Mouse (Mus musculus): Measurements from ENCODE around the gene Arvcf.

DNA sequence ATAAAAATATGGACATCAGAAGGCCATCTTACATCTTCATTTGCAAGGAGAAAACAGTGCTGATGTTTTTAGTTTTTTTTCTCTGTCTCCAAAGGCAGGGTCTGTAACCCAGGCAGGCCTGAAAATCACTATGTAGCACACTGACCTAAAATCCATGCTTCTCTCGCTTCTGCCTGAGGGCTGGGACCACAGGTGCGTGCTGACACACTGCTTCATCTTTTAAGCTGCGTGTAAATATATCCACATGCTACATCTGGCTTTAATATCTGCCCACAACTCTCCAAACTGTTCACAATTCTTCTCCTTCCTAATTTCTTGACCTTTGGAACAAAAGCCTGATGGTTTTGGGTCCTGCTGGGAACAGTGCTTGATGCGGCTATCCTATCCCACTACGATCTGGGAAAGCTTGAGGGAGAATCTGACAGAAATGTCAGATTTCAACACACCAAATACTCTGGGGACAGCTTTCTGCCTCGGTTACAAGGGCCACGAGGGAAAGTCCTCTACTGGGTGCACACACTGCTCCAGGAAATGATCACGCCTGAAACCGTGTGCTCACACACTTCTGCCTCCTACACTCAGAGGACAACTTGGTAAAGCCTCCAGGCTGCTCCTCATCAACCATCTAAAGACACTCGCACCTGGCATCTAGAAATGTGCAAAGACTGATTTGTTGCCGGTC lies 76.5 kb downstream of the Arvcf start:
- no peak for TF ChIP-seq CTCF (IDR thresholded peaks at IDR 0.05; ENCODE audit: low read depth)
- TF ChIP-seq EP300 (IDR thresholded peaks at IDR 0.05; ENCODE audit: low read depth) = no peak
